Mouse (Mus musculus): ENCODE results near the gene Midn.

Gene Midn

GRCm38 (mm10) chr10:80147719-80148601 is at the start of gene Midn:
Gene Midn, plus strand, starts transcription at chr10:80148272.
- DNase-seq (ENCODE audit: low spot score) = peak; percentile 75

- DNase-seq (ENCODE audit: low spot score) = no peak
These were observed 49.4 kb upstream of the Midn start for GRCm38 (mm10) chr10:80098630-80099029.

GRCm38 (mm10) chr10:80100982-80101381 is 47.1 kb upstream of the Midn start:
- DNase-seq (ENCODE audit: low spot score) = no peak

GRCm38 (mm10) chr10:80102216-80102915 is 45.7 kb upstream of the Midn start:
- DNase-seq (ENCODE audit: low spot score) = peak; percentile 86

GRCm38 (mm10) chr10:80103032-80103431 is 45.0 kb upstream of the Midn start:
- no peak for DNase-seq (ENCODE audit: low spot score)

- no peak for DNase-seq (ENCODE audit: low spot score)
These were observed 43.9 kb upstream of the Midn start for GRCm38 (mm10) chr10:80104181-80104580.

GRCm38 (mm10) chr10:80105460-80105859 is 42.6 kb upstream of the Midn start, which contains the start of gene Sbno2:
Gene Sbno2, minus strand, starts transcription at chr10:80105571.
- no peak for DNase-seq (ENCODE audit: low spot score)

- no peak for DNase-seq (ENCODE audit: low spot score)
These were observed 42.1 kb upstream of the Midn start for GRCm38 (mm10) chr10:80105926-80106325.

GRCm38 (mm10) chr10:80107678-80108077 is 40.4 kb upstream of the Midn start:
- DNase-seq (ENCODE audit: low spot score) = no peak

- peak; percentile 87 for DNase-seq (ENCODE audit: low spot score)
These were observed 33.5 kb upstream of the Midn start for GRCm38 (mm10) chr10:80114341-80115284.

GRCm38 (mm10) chr10:80115290-80115943 is 32.7 kb upstream of the Midn start, which contains the start of gene Stk11:
Gene Stk11, plus strand, starts transcription at chr10:80115803.
- peak; percentile 100 for DNase-seq (ENCODE audit: low spot score)

GRCm38 (mm10) chr10:80115944-80116335 is 32.1 kb upstream of the Midn start:
- DNase-seq (ENCODE audit: low spot score) = peak; percentile 87

- no peak for DNase-seq (ENCODE audit: low spot score)
These were observed 31.5 kb upstream of the Midn start for GRCm38 (mm10) chr10:80116563-80116926.

- DNase-seq (ENCODE audit: low spot score) = no peak
These were observed 31.0 kb upstream of the Midn start for GRCm38 (mm10) chr10:80116927-80117691.

- no peak for DNase-seq (ENCODE audit: low spot score)
These were observed 30.3 kb upstream of the Midn start for GRCm38 (mm10) chr10:80117736-80118135.

GRCm38 (mm10) chr10:80118552-80118951 is 29.5 kb upstream of the Midn start:
- DNase-seq (ENCODE audit: low spot score) = no peak

GRCm38 (mm10) chr10:80120146-80120545 is 27.9 kb upstream of the Midn start:
- no peak for DNase-seq (ENCODE audit: low spot score)

- DNase-seq (ENCODE audit: low spot score) = no peak
These were observed 26.4 kb upstream of the Midn start for GRCm38 (mm10) chr10:80121639-80122038.

GRCm38 (mm10) chr10:80123932-80124562 is 24.0 kb upstream of the Midn start:
- DNase-seq (ENCODE audit: low spot score) = no peak

GRCm38 (mm10) chr10:80127920-80128319 is 20.2 kb upstream of the Midn start:
- DNase-seq (ENCODE audit: low spot score) = no peak
